Mouse (Mus musculus) liver, adult 2 months (tissue): ENCODE measurements around the gene Plpp2. TPM values are rescaled to one million over a fixed set of nuclear protein-coding genes. Genes with fewer than 3 reads are reported as not detected.
A peak's percentile ranks its signal among the peaks of the same experiment; 100 is the strongest.

Source experiments
- DNase-seq: peaks from one replicate; pipeline ENCODE4 v3.0.0-alpha.2; 2011; ENCODE audit warnings: low read depth, low spot score; ENCODE audit errors: extremely low read depth
- H3K27ac ChIP-seq: fragments of 200-500 bp; replicated peaks from 2 replicates; pipeline ENCODE4 v1.5.1; 2012; ENCODE audit warnings: low read depth, mild to moderate bottlenecking, control low read depth, inconsistent platforms, low read length; ENCODE audit not compliant: insufficient read depth
- H3K27me3 ChIP-seq: fragments of 200-500 bp; 2 replicates; pipeline ENCODE4 v1.6.1; 2012; ENCODE audit warnings: mild to moderate bottlenecking, moderate library complexity, low read length, inconsistent platforms; ENCODE audit not compliant: control insufficient read depth, insufficient read depth
- H3K36me3 ChIP-seq: fragments of 200-500 bp; 2 replicates; pipeline ENCODE4 v1.6.1; 2012; ENCODE audit warnings: low read length, inconsistent platforms; ENCODE audit not compliant: control insufficient read depth, insufficient read depth
- H3K4me1 ChIP-seq: fragments of 200-500 bp; 2 replicates; pipeline ENCODE4 v1.6.1; 2011; ENCODE audit warnings: low read length; ENCODE audit not compliant: control insufficient read depth, insufficient read depth
- H3K4me3 ChIP-seq: fragments of 200-500 bp; 2 replicates; pipeline ENCODE4 v1.5.1; 2011; ENCODE audit warnings: low read depth, mild to moderate bottlenecking, control low read depth, low read length, moderate library complexity; ENCODE audit not compliant: insufficient read depth
- H3K79me2 ChIP-seq: fragments of 200-500 bp; 2 replicates; pipeline ENCODE4 v1.6.1; 2012; ENCODE audit warnings: inconsistent platforms, mild to moderate bottlenecking, low read length, moderate library complexity; ENCODE audit not compliant: control insufficient read depth, insufficient read depth
- H3K9ac ChIP-seq: fragments of 200-500 bp; 2 replicates; pipeline ENCODE4 v1.6.1; 2012; ENCODE audit warnings: low read depth, mild to moderate bottlenecking, control low read depth, inconsistent platforms, low read length
- CTCF ChIP-seq: fragments of 200-500 bp; IDR thresholded peaks from 2 replicates; pipeline ENCODE4 v1.5.1; 2011; ENCODE audit warnings: low read depth, low read length, control low read depth
- POLR2A ChIP-seq: fragments of 200-500 bp; IDR thresholded peaks from 2 replicates; pipeline ENCODE4 v1.6.1; 2011; ENCODE audit warnings: low read length, control low read depth; ENCODE audit not compliant: insufficient read depth; ENCODE audit errors: extremely low read depth
- whole genome bisulfite sequencing: fragments of 180-500 bp; shearing (Covaris S2); methylation state at CpG from one replicate; pipeline ENCODE4 v1.1.7; 2018; 5-methylcytosine and 5-hydroxymethylcytosine counted together
- polyA plus RNA-seq: library from polyadenylated mRNA; depleted of rRNA; stranded (reverse); fragments of >200 nt; gene quantifications from 2 replicates; pipeline ENCODE4 v1.2.3, GENCODE M21; 2012
- total RNA-seq: library from RNA; depleted of rRNA; stranded (reverse); fragments of >200 nt; gene quantifications from 2 replicates; pipeline ENCODE4 v1.2.3, GENCODE M21; 2014

Gene Plpp2
- total and polyA plus RNA-seq, 2 experiments: 16.2 to 33.7 TPM

- H3K27ac ChIP-seq: no peak within 1 kb of the TSS; the same call in 1 of the 2 replicates
- peak within 1 kb of the TSS; percentile 91 for H3K4me3 ChIP-seq
- H3K27me3 ChIP-seq: no peaks in the 10 kb centered on the region
- no peak for DNase-seq
- peak within 1 kb of the TSS; percentile 84 for H3K9ac ChIP-seq
- H3K4me1 ChIP-seq: peaks cover 5% of the 10 kb centered on the region; the same call in 1 of the 2 replicates
- no peaks in the 10 kb centered on the region for H3K36me3 ChIP-seq
- under 1% methylated on average over 104 of the region's 108 CpGs for WGBS
- H3K79me2 ChIP-seq: peaks cover 10% of the 10 kb centered on the region; the same call in 1 of the 2 replicates
- peak; percentile 45; the same call in 1 of the 2 replicates for TF ChIP-seq POLR2A
- no peak for TF ChIP-seq CTCF
Measured at GRCm38 (mm10) chr10:79554330-79555237, 21.0 kb upstream of the Plpp2 start, which contains the start of gene Mier2. Gene Mier2, minus strand, starts transcription at chr10:79555199.

GRCm38 (mm10) chr10:79553691-79554090 lies 20.1 kb upstream of the Plpp2 start:
- no peak overlapping the region for H3K4me3 ChIP-seq
- H3K36me3 ChIP-seq: no peaks in the 10 kb centered on the region
- no peaks in the 10 kb centered on the region for H3K27me3 ChIP-seq
- no peak for TF ChIP-seq POLR2A
- TF ChIP-seq CTCF: no peak
- H3K4me1 ChIP-seq: peaks cover 5% of the 10 kb centered on the region; the same call in 1 of the 2 replicates
- H3K9ac ChIP-seq: no peak overlapping the region
- DNase-seq: no peak
- WGBS: 41% methylated on average over 10 of the region's 10 CpGs
- no peak overlapping the region for H3K27ac ChIP-seq
- H3K79me2 ChIP-seq: peaks cover 10% of the 10 kb centered on the region; the same call in 1 of the 2 replicates

GRCm38 (mm10) chr10:79553176-79553575 lies 19.6 kb upstream of the Plpp2 start:
- H3K79me2 ChIP-seq: peaks cover 10% of the 10 kb centered on the region; the same call in 1 of the 2 replicates
- WGBS: 88% methylated on average over 6 of the region's 6 CpGs
- no peaks in the 10 kb centered on the region for H3K27me3 ChIP-seq
- no peak for TF ChIP-seq CTCF
- no peak for TF ChIP-seq POLR2A
- H3K36me3 ChIP-seq: no peaks in the 10 kb centered on the region
- no peak for DNase-seq
- H3K9ac ChIP-seq: no peak overlapping the region
- no peak overlapping the region for H3K27ac ChIP-seq
- no peak overlapping the region for H3K4me3 ChIP-seq
- H3K4me1 ChIP-seq: peaks cover 5% of the 10 kb centered on the region; the same call in 1 of the 2 replicates

GRCm38 (mm10) chr10:79552531-79552930 lies 18.9 kb upstream of the Plpp2 start:
- H3K4me1 ChIP-seq: peaks cover 5% of the 10 kb centered on the region; the same call in 1 of the 2 replicates
- H3K36me3 ChIP-seq: no peaks in the 10 kb centered on the region
- H3K4me3 ChIP-seq: no peak overlapping the region
- H3K27ac ChIP-seq: no peak overlapping the region
- peaks cover 10% of the 10 kb centered on the region; the same call in 1 of the 2 replicates for H3K79me2 ChIP-seq
- no peaks in the 10 kb centered on the region for H3K27me3 ChIP-seq
- H3K9ac ChIP-seq: no peak overlapping the region
- TF ChIP-seq CTCF (no peak), POLR2A (no peak)
- 81% methylated on average over 8 of the region's 8 CpGs for WGBS
- DNase-seq: no peak

GRCm38 (mm10) chr10:79550366-79550765 lies 16.8 kb upstream of the Plpp2 start:
- DNase-seq: no peak
- TF ChIP-seq CTCF: no peak
- TF ChIP-seq POLR2A: no peak
- Histone ChIP-seq H3K4me1 (peaks cover 5% of the 10 kb centered on the region; the same call in 1 of the 2 replicates), H3K27ac (no peak overlapping the region), H3K27me3 (no peaks in the 10 kb centered on the region), H3K79me2 (peaks cover 10% of the 10 kb centered on the region; the same call in 1 of the 2 replicates), H3K4me3 (no peak overlapping the region), H3K36me3 (no peaks in the 10 kb centered on the region), H3K9ac (no peak overlapping the region)
- 80% methylated on average over 9 of the region's 9 CpGs for WGBS
